Mouse (Mus musculus) ES-E14 (cell line): Measurements from ENCODE around the gene Fblim1.

Experiments
- CHD2 ChIP-seq: IDR thresholded peaks from 2 replicates; pipeline ENCODE4 v1.6.1; 2014; ENCODE audit warnings: mild to moderate bottlenecking, low read depth, low read length, inconsistent platforms
- HCFC1 ChIP-seq: IDR thresholded peaks from 2 replicates; pipeline ENCODE4 v1.6.1; 2012; ENCODE audit warnings: low read length, inconsistent platforms, borderline replicate concordance; ENCODE audit not compliant: insufficient read depth

DNA sequence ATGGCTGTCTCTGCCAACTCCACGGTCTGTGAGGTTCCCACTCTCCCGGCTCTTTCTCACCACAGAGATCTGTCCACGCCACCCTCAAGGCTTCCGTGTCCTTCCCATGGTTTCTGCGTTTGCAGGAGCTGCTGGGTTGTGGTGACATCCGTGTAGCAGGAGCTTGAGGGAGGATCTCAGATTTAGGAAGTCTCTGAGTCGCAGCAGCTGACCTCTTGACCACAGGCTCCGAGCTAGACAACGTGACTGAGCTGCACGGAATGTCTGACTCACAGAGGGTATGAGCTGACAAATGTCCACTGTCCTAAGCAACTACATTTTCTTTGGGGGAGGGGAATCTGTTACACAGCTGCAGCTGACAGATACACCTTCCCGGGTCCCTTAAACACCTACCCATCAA is at the start of gene Fblim1:
- TF ChIP-seq CHD2 (no peak), HCFC1 (no peak)
